Mouse (Mus musculus) heart, postnatal 10 days (tissue): Measurements from ENCODE around the gene Traf4. TPM values are rescaled to one million over a fixed set of nuclear protein-coding genes. Genes with fewer than 3 reads are reported as not detected.
"Not testable (repeated sequence)": the region's sequence is repeated elsewhere in the genome, so short reads cannot be mapped to it uniquely, and the experiment has no call there.

Source experiments
- DNase-seq, 2 experiments: peaks; one replicate each; pipeline ENCODE4 v3.0.0; 2021
- intact Hi-C: fragments of 180-260 bp; cut with DNase I; formaldehyde crosslinking; loops from one replicate; pipeline ENCODE4 v1.15.1; 2025
- total RNA-seq, 2 experiments: library from RNA; stranded (reverse); gene quantifications; 2 replicates each; pipeline ENCODE4 v1.2.3; 2021

Gene Traf4
- 10 to 100 TPM; 17.5 to 21.0 TPM for total RNA-seq

- intact Hi-C loops = no loop called here
- DNase-seq = peak; percentile 88 to 89
These were observed at the start of gene Traf4 for GRCm38 (mm10) chr11:78164924-78165760. Gene Traf4, minus strand, starts transcription at chr11:78165589.

- DNase-seq = no peak
- intact Hi-C loops = no loop called here
These were observed 47.9 kb upstream of the Traf4 start for GRCm38 (mm10) chr11:78213086-78213817.

GRCm38 (mm10) chr11:78211513-78211912, 46.1 kb upstream of the Traf4 start:
- no peak for DNase-seq
- intact Hi-C loops = no loop called here

- DNase-seq = peak; percentile 18 to 27
- intact Hi-C loops = no loop called here
These were observed 45.2 kb upstream of the Traf4 start for GRCm38 (mm10) chr11:78210615-78211014.

- intact Hi-C loops = no loop called here
- no peak for DNase-seq
These were observed 44.5 kb upstream of the Traf4 start for GRCm38 (mm10) chr11:78209886-78210285.

- intact Hi-C loops = no loop called here
- DNase-seq = no peak
These were observed 41.8 kb upstream of the Traf4 start for GRCm38 (mm10) chr11:78207190-78207589.

GRCm38 (mm10) chr11:78205361-78206206, 40.2 kb upstream of the Traf4 start:
- no peak for DNase-seq
- intact Hi-C loops = no loop called here

- no peak for DNase-seq
- intact Hi-C loops = no loop called here
These were observed 38.9 kb upstream of the Traf4 start for GRCm38 (mm10) chr11:78204287-78204686.

GRCm38 (mm10) chr11:78202372-78202771, 37.0 kb upstream of the Traf4 start:
- no peak for DNase-seq
- intact Hi-C loops = no loop called here

GRCm38 (mm10) chr11:78195101-78195863, 29.9 kb upstream of the Traf4 start:
- DNase-seq = no peak
- intact Hi-C loops = no loop called here

- peak; percentile 78 to 86 for DNase-seq
- intact Hi-C loops = no loop called here
These were observed 29.2 kb upstream of the Traf4 start for GRCm38 (mm10) chr11:78194411-78195100.

- DNase-seq = no peak
- intact Hi-C loops = no loop called here
These were observed 27.7 kb upstream of the Traf4 start, which contains the start of gene Proca1 for GRCm38 (mm10) chr11:78193113-78193512. Gene Proca1, plus strand, starts transcription at chr11:78193392.

GRCm38 (mm10) chr11:78190041-78190440, 24.7 kb upstream of the Traf4 start:
- DNase-seq = no peak
- intact Hi-C loops = no loop called here

- peak; percentile 75 to 83 for DNase-seq
- intact Hi-C loops = no loop called here
These were observed 24.0 kb upstream of the Traf4 start for GRCm38 (mm10) chr11:78189234-78190040.

GRCm38 (mm10) chr11:78188331-78189233, 23.2 kb upstream of the Traf4 start, which contains the start of gene Rab34:
Gene Rab34, plus strand, starts transcription at chr11:78188430.
- peak; percentile 82 to 83 for DNase-seq
- intact Hi-C loops = no loop called here

GRCm38 (mm10) chr11:78184702-78185101, 19.3 kb upstream of the Traf4 start:
- intact Hi-C loops, DNase-seq: not testable (repeated sequence)

- intact Hi-C loops = no loop called here
- DNase-seq = no peak
These were observed 18.6 kb upstream of the Traf4 start for GRCm38 (mm10) chr11:78183884-78184514.
